Mouse (Mus musculus) neural tube, embryonic 14.5 days (tissue): Measurements from ENCODE around the gene Rps21. TPM values are rescaled to one million over a fixed set of nuclear protein-coding genes. Genes with fewer than 3 reads are reported as not detected.

ENCODE experiments used
- ATAC-seq: fragments of 200-750 bp; cut with Nextera tagmentation; 2 replicates; pipeline ENCODE4 v1.8.0; 2017; ENCODE audit warnings: low read depth, mild to moderate bottlenecking, moderate TSS enrichment, moderate library complexity
- H3K27ac ChIP-seq: fragments of 300-500 bp; sonication (generic); 2 replicates; pipeline ENCODE4 v1.5.1; 2014; ENCODE audit warnings: low read depth, mild to moderate bottlenecking, control low read depth, low read length, moderate library complexity, mixed read lengths
- H3K27me3 ChIP-seq: fragments of 300-500 bp; sonication (generic); 2 replicates; pipeline ENCODE4 v1.6.1; 2014; ENCODE audit warnings: low read length; ENCODE audit not compliant: control insufficient read depth, insufficient read depth
- H3K36me3 ChIP-seq: fragments of 300-500 bp; sonication (generic); 2 replicates; pipeline ENCODE4 v1.6.1; 2014; ENCODE audit warnings: low read length, mixed read lengths; ENCODE audit not compliant: control insufficient read depth, insufficient read depth
- H3K4me1 ChIP-seq: fragments of 300-500 bp; sonication (generic); 2 replicates; pipeline ENCODE4 v1.6.1; 2014; ENCODE audit warnings: low read length; ENCODE audit not compliant: control insufficient read depth, insufficient read depth
- H3K4me2 ChIP-seq: fragments of 300-500 bp; sonication (generic); 2 replicates; pipeline ENCODE4 v1.6.1; 2014; ENCODE audit warnings: mild to moderate bottlenecking, low read depth, low read length, control low read depth
- H3K4me3 ChIP-seq: fragments of 300-500 bp; sonication (generic); 2 replicates; pipeline ENCODE4 v1.5.1; 2014; ENCODE audit warnings: low read depth, low read length, control low read depth, mixed read lengths
- H3K9ac ChIP-seq: fragments of 300-500 bp; sonication (generic); replicated peaks from 2 replicates; pipeline ENCODE4 v1.6.1; 2014; ENCODE audit warnings: low read depth, mild to moderate bottlenecking, control low read depth, low read length, mixed read lengths
- H3K9me3 ChIP-seq: fragments of 300-500 bp; sonication (generic); 2 replicates; pipeline ENCODE4 v1.6.1; 2016; ENCODE audit warnings: low read length; ENCODE audit not compliant: control insufficient read depth
- WGBS: fragments of 180-500 bp; shearing (Covaris S2); extraction: QIAGEN DNeasy Blood & Tissue Kit; methylation state at CpG from one replicate; pipeline ENCODE4 v1.1.7; 2014; 5-methylcytosine and 5-hydroxymethylcytosine counted together
- polyA plus RNA-seq: library from polyadenylated mRNA; unstranded; fragments of >200 nt; fragmentation: Nextera tagmentation; extraction: Ambion mirVana; gene quantifications from 2 replicates; pipeline ENCODE4 v1.2.1, GENCODE M21; 2014

Gene Rps21
- polyA plus RNA-seq, 1 experiment from 2014 or later: 421 TPM

DNA sequence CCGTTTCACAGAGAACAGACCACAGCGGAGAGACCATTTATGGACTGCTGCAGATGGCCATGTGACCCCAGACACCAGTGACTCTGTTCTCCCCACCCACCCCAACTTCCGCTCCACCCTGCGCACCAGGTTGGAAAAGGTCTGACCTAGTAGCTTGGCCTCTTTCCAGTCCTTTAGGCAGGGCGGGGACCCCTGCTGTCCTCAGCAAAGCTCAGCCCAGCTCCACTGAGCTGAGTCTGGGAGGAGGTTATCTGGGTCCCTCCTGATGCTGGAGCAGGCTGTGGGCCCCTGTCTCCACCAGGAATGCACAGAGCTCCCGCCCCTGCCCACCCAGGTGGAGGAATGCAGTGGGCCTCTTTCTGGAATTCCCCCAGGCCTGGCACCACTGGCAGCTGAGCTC, 22.2 kb upstream of the Rps21 start:
- H3K27ac ChIP-seq: no peak overlapping the region
- 70% methylated on average over 6 of the region's 6 CpGs for WGBS
- no peaks in the 10 kb centered on the region for H3K36me3 ChIP-seq
- H3K9me3 ChIP-seq: no peaks in the 10 kb centered on the region
- no peaks in the 10 kb centered on the region for H3K27me3 ChIP-seq
- no peaks in the 10 kb centered on the region; the same call in 1 of the 2 replicates for H3K4me1 ChIP-seq
- H3K4me2 ChIP-seq: no peak overlapping the region
- no peak for ATAC-seq
- no peak overlapping the region for H3K4me3 ChIP-seq
- H3K9ac ChIP-seq: no peak overlapping the region

DNA sequence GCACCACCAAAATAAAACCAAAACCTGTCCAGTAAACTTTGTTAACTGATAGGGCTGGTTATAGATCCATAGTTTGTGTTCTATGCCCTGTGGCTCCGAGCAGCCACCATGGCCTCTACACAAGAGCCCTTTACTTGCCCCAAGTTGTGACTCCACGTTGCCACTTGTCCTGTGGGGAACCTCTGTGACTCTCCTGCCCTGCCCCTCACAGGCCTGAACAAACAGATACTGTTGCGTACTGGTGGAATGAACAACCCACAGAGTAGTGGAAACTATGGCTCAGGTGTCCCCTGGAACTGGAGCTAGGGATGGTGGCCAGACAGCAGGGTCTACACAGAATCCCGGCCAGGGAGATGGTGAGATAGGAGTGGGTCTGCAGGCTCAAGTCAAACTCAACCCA, 21.4 kb upstream of the Rps21 start:
- Histone ChIP-seq H3K9ac (no peak overlapping the region), H3K4me2 (no peak overlapping the region), H3K4me3 (no peak overlapping the region), H3K27me3 (no peaks in the 10 kb centered on the region), H3K9me3 (no peaks in the 10 kb centered on the region), H3K36me3 (no peaks in the 10 kb centered on the region), H3K4me1 (no peaks in the 10 kb centered on the region; the same call in 1 of the 2 replicates), H3K27ac (no peak overlapping the region)
- WGBS: 92% methylated on average over 4 of the region's 4 CpGs
- ATAC-seq: no peak

DNA sequence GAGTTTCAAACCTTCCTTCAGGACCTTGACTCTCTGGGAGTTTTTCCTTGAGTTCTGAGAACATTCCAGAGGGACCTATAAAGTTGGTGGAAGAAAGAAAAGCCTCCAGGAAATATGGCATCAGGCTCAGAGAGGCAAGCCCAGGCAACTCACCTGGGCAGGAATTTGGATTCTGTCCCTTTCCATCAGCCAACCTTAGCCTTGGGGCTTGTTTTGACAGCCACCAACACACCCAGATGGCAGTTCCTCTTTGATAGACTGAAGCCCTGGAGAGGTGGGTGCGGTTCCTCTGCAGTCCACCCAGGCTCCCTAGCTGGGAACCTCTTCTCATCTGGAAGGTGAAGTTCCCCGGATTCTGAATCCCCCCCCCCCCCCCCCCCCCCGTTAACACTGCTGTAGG, 20.7 kb upstream of the Rps21 start:
- Histone ChIP-seq H3K9me3 (no peaks in the 10 kb centered on the region), H3K4me2 (no peak overlapping the region), H3K27ac (no peak overlapping the region), H3K9ac (no peak overlapping the region), H3K27me3 (no peaks in the 10 kb centered on the region), H3K4me1 (no peaks in the 10 kb centered on the region; the same call in 1 of the 2 replicates), H3K36me3 (no peaks in the 10 kb centered on the region), H3K4me3 (no peak overlapping the region)
- WGBS: 66% methylated on average over 2 of the region's 3 CpGs
- no peak for ATAC-seq

DNA sequence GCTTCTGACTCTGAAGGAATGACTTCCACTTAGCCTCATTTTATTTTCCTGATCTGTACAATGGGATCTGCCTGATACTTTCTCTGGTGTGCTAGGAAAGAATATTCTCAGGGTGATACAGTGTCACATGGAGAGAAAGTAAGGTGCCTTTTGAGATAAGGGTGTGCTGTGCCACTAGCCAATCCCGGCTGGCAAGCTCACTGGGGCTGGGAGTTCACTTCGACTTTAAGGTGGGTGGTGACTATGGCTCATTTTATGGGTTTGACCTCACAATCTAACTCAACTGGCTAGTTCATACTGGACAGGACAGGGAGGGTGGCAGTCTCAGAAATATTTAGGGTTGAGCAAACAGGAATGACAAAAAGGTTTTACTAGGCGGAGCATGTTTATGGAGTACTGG, 20.2 kb upstream of the Rps21 start:
- no peak overlapping the region for H3K4me2 ChIP-seq
- no peaks in the 10 kb centered on the region for H3K27me3 ChIP-seq
- H3K9me3 ChIP-seq: no peaks in the 10 kb centered on the region
- 83% methylated on average over 3 of the region's 3 CpGs for WGBS
- no peak for ATAC-seq
- H3K4me3 ChIP-seq: no peak overlapping the region
- no peaks in the 10 kb centered on the region for H3K36me3 ChIP-seq
- H3K27ac ChIP-seq: no peak overlapping the region
- H3K4me1 ChIP-seq: no peaks in the 10 kb centered on the region; the same call in 1 of the 2 replicates
- no peak overlapping the region for H3K9ac ChIP-seq

DNA sequence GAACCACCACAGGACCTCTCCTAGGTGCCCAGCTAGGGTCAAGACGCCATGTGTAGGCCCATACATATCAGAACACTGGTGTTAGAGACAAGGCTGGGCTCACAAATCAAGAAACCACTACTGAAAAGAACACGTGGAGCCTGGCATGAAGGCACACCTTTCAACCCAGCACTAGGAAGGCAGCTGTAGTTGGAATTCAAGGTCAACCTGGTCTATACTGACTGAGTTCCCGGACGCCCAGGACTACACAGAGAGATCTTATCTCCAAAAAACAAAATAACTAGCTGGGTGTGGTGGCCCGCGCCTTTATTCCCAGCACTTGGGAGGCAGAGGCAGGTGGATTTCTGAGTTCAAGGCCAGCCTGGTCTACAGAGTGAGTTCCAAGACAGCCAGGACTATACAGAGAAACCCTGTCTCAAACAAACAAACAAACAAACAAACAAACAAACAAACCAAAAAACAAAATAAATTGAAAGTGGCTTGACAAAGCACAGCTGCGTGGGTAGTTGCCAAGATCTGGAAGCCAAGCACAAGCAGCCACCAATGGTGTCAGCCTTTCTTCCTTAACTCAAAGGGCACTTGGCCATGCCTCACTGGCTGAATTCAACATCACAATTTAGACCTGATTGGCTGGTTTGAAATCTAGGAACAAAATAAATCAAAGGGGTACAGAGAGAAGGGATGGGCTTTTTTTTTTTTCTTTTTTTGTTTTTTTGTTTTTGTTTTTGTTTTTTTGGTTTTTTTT, 19.4 kb upstream of the Rps21 start:
- H3K4me3 ChIP-seq: no peak overlapping the region
- H3K9me3 ChIP-seq: no peaks in the 10 kb centered on the region
- H3K27me3 ChIP-seq: no peaks in the 10 kb centered on the region
- no peak for ATAC-seq
- no peaks in the 10 kb centered on the region; the same call in 1 of the 2 replicates for H3K4me1 ChIP-seq
- H3K27ac ChIP-seq: no peak overlapping the region
- H3K36me3 ChIP-seq: no peaks in the 10 kb centered on the region
- no peak overlapping the region for H3K4me2 ChIP-seq
- WGBS: 90% methylated on average over 7 of the region's 7 CpGs
- no peak overlapping the region for H3K9ac ChIP-seq

DNA sequence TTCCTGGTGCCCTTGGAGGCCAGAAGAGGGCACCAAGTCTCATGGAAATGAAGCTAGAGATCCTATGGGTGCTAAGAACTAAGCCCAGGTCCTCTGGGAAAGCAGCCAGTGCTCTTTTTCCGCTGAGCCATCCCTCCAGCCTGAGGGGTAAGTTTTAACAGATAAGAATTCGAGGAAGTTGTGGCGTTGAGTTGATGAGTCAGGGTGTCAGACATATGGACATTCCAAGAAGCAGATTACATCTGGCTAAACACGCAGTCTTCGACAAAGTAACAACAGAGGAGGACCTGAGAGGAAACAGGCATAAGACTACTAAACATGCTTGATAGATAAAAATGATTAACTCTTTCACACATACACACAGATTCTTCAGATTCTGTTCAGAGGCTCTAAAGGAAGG, 18.6 kb upstream of the Rps21 start:
- no peaks in the 10 kb centered on the region for H3K27me3 ChIP-seq
- 89% methylated on average over 5 of the region's 5 CpGs for WGBS
- ATAC-seq: no peak
- H3K4me1 ChIP-seq: no peaks in the 10 kb centered on the region; the same call in 1 of the 2 replicates
- H3K9ac ChIP-seq: no peak overlapping the region
- H3K9me3 ChIP-seq: no peaks in the 10 kb centered on the region
- no peak overlapping the region for H3K4me2 ChIP-seq
- no peak overlapping the region for H3K4me3 ChIP-seq
- no peaks in the 10 kb centered on the region for H3K36me3 ChIP-seq
- H3K27ac ChIP-seq: no peak overlapping the region

DNA sequence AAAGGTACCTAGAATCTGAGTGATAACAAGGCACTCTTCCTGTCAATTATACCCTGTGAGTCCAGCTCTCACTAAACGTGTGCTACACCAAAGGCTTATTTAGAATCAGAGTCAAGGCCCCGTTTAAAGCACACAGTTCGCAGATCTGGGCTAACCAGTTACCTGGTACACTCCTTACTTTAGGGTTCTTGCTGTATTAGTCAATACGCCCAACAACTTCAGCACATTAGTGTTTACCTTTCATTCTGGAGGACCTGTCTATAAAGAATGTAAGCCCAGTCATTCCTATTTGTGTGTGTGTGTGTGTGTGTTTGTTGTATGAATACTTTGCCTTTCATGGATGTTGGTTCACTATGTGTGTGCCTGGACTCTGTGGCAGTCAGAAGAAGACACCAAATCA, 14.1 kb upstream of the Rps21 start:
- no peak overlapping the region for H3K4me3 ChIP-seq
- no peaks in the 10 kb centered on the region for H3K9me3 ChIP-seq
- H3K27me3 ChIP-seq: no peaks in the 10 kb centered on the region
- 89% methylated on average over 4 of the region's 4 CpGs for WGBS
- no peak for ATAC-seq
- no peak overlapping the region for H3K27ac ChIP-seq
- H3K9ac ChIP-seq: no peak overlapping the region
- no peak overlapping the region for H3K4me2 ChIP-seq
- H3K36me3 ChIP-seq: no peaks in the 10 kb centered on the region
- no peaks in the 10 kb centered on the region for H3K4me1 ChIP-seq

DNA sequence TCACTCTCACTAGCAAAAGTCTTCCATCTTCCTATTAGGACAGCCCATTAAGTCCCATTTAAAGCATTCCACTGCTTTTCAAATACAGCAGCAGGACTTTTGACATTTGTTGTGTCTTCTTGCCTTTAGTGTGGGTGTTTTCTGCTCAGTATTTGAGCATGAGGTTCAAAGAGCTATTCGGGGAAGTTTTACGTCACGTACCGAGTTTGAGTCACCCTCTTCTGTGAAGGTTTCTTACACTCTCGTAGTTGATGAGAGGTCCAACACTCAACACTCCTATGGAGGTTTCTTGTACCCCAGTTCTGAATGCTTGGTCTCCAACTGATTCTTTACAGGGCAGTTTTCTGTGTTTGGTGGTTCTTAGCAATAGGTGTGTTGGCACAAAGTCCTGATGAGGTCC, 9.3 kb upstream of the Rps21 start:
- ATAC-seq: no peak
- Histone ChIP-seq H3K36me3 (no peaks in the 10 kb centered on the region), H3K9ac (no peak overlapping the region), H3K4me2 (no peak overlapping the region), H3K4me1 (no peaks in the 10 kb centered on the region), H3K4me3 (no peak overlapping the region), H3K27ac (no peak overlapping the region), H3K9me3 (no peaks in the 10 kb centered on the region), H3K27me3 (no peaks in the 10 kb centered on the region)
- WGBS: 88% methylated on average over 5 of the region's 5 CpGs

DNA sequence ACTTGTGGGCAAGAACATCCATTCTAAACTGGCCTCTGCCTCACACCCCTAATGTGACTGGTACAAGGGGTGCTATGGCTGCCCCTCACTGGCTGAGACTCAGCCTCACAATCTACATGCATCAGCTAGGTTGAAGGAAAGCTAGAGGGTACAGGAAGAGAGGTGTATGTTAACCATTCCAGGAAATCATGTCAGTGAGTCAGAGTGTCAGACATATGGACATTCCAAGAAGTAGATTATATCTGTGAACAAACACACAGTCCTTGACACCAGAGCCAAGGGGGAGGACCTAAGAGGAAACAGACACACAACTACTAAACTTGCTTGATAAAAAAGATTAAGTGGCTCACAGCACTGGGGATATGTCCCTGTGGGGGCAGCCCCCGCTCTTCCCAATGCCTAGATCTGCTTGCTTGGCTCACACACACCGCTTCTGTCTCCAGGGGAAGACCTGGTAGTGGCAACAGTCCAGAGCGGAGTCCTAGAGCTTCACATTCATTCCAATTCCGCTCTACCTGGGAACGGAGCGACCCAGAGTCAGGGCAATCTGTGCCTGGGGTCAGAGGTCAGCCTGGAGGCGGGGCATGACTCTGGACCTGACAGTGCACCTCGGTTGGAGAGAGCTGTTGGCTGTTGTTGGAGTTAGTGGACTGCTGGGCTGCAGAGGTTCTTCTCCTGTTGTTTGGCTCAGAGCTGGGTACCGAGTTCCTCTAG, 8.1 kb upstream of the Rps21 start:
- Histone ChIP-seq H3K4me2 (no peak overlapping the region), H3K36me3 (no peaks in the 10 kb centered on the region), H3K27ac (no peak overlapping the region), H3K27me3 (no peaks in the 10 kb centered on the region), H3K9me3 (no peaks in the 10 kb centered on the region), H3K4me1 (no peaks in the 10 kb centered on the region), H3K9ac (no peak overlapping the region), H3K4me3 (no peak overlapping the region)
- 65% methylated on average over 9 of the region's 9 CpGs for WGBS
- ATAC-seq: no peak
